Mouse (Mus musculus): ENCODE measurements around the gene Olfr1349.
"Not testable (repeated sequence)": the region's sequence is repeated elsewhere in the genome, so short reads cannot be mapped to it uniquely, and the experiment has no call there.

Olfr1349 gene

GRCm38 (mm10) chr7:6522850-6523249, at the start of gene Olfr1349:
Gene Olfr1349 (minus strand): TSS chr7:6522950.
- no peak for DNase-seq

GRCm38 (mm10) chr7:6564541-6564940, 41.8 kb upstream of the Olfr1349 start, which contains the start of gene Olfr1350:
Gene Olfr1350 (plus strand): TSS chr7:6564841.
- DNase-seq = no peak

DNA sequence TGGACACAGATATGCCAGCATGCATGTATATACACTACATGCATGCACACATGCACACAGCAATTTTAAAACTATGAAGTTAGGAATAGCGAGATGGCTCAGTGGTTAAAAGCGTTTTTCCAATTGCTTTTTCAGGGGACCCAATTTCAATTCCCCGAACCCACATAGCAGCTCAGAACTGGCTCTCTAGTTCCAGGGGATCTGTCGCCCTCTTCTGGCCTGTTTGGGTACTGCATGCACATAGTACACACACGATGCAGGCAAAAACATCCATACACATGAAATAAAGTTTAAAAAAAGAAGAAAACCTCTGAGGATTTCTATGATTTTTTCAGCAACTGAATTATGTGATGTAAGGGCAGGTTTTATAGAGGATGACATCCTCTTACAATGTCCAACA, 3.4 kb upstream of the Olfr1349 start:
- DNase-seq = no peak

- DNase-seq = no peak
These were observed 2.3 kb upstream of the Olfr1349 start for GRCm38 (mm10) chr7:6525001-6525400.

DNA sequence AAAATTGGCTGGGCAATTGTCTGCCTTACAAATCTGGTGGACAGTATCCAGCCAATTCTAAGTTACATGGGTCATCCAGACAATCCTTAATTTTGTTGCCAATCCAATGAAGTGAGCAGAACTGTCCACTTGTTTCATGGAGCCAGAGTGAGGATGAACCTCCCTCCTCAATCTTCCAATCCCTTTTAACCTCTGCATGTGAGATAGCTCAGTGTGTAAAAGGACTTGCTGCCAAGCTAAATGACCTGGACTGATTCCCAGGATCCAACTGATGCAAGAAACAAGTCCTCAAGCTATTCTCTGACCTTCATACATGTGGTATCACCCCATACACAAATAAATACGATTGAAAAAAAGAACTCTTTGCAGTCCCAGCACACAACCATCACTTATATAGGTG, 1.1 kb downstream of the Olfr1349 start:
- DNase-seq = no peak

GRCm38 (mm10) chr7:6508648-6509047, 14.1 kb downstream of the Olfr1349 start, which contains the start of gene Olfr1348:
Gene Olfr1348 (minus strand): TSS chr7:6508748.
- DNase-seq = no peak

GRCm38 (mm10) chr7:6499655-6500054, 23.1 kb downstream of the Olfr1349 start, which contains the start of gene Olfr1347:
Gene Olfr1347 (minus strand): TSS chr7:6499755.
- no peak for DNase-seq

DNA sequence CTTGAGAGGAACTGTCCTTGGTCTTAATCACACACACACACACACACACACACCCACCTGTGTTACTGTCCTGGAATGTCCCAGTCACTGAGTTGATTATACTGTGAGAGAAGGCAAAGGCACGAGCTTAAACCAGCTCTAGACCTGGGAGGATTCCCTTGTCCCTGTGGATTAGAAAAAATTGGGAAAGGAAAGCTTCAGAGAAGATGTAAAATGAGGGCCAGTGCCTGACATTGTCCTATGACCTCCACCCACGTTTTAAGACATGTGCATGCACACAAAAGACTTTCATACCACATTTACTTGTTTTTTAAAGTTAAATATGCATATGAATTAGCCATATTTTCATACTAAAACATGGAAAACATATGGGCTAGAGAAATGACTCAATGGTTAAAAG, 35.9 kb downstream of the Olfr1349 start, which contains the start of gene Olfr5:
Olfr5 (minus strand) TSS at position 101 of the 400 bp plus-strand sequence.
- no peak for DNase-seq

- DNase-seq = not testable (repeated sequence)
These were observed 45.1 kb downstream of the Olfr1349 start for GRCm38 (mm10) chr7:6477633-6478032.

DNA sequence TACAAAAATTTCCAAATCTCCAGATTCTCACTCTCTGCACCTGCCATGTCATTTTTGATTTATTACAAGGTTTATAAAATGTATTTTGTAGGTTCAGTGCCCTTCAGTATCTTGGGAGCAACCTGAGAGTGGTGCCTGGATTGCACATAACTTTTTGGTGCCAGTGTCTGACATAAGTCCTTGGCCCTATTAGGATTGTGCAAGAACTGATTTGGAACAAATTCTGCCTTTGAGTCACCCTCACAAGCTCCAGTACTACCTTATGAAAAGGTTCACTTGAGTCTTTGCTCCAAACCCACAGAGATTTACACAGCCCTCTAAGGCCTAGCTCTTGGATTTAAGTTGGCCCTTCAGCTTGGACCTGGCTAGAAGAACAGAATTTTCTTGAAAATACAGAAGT, 55.8 kb downstream of the Olfr1349 start, which contains the start of gene Olfr1346:
Olfr1346 (plus strand) TSS at position 151 of the 400 bp plus-strand sequence.
- no peak for DNase-seq

Data from lung, postnatal 36 days (tissue).